Mouse (Mus musculus) intestine, embryonic 16.5 days (tissue): Measurements from ENCODE around the gene Gata5. TPM values are rescaled to one million over a fixed set of nuclear protein-coding genes. Genes with fewer than 3 reads are reported as not detected.

Experiments
- ATAC-seq: fragments of 200-750 bp; cut with Nextera tagmentation; 2 replicates; pipeline ENCODE4 v1.8.0; 2017; ENCODE audit warnings: moderate TSS enrichment, moderate library complexity
- H3K27ac ChIP-seq: fragments of 300-500 bp; sonication (generic); 2 replicates; pipeline ENCODE4 v1.5.1; 2014; ENCODE audit warnings: mild to moderate bottlenecking, low read length
- H3K27me3 ChIP-seq: fragments of 300-500 bp; sonication (generic); replicated peaks from 2 replicates; pipeline ENCODE4 v1.6.1; 2014; ENCODE audit warnings: low read length, control low read depth, mixed read lengths; ENCODE audit not compliant: control insufficient read depth, insufficient read depth
- H3K36me3 ChIP-seq: fragments of 300-500 bp; sonication (generic); 2 replicates; pipeline ENCODE4 v1.6.1; 2014; ENCODE audit warnings: low read length, control low read depth; ENCODE audit not compliant: control insufficient read depth, insufficient read depth
- H3K4me1 ChIP-seq: fragments of 300-500 bp; sonication (generic); 2 replicates; pipeline ENCODE4 v1.6.1; 2014; ENCODE audit warnings: low read length, control low read depth, mixed read lengths; ENCODE audit not compliant: control insufficient read depth, insufficient read depth
- H3K4me2 ChIP-seq: fragments of 300-500 bp; sonication (generic); 2 replicates; pipeline ENCODE4 v1.6.1; 2014; ENCODE audit warnings: low read depth, low read length, control low read depth
- H3K4me3 ChIP-seq: fragments of 300-500 bp; sonication (generic); 2 replicates; pipeline ENCODE4 v1.5.1; 2014; ENCODE audit warnings: mild to moderate bottlenecking, low read length
- H3K9ac ChIP-seq: fragments of 300-500 bp; sonication (generic); 2 replicates; pipeline ENCODE4 v1.6.1; 2014; ENCODE audit warnings: low read depth, low read length
- H3K9me3 ChIP-seq: fragments of 300-500 bp; sonication (generic); 2 replicates; pipeline ENCODE4 v1.6.1; 2016; ENCODE audit warnings: low read length, control low read depth; ENCODE audit not compliant: control insufficient read depth
- WGBS: fragments of 180-500 bp; shearing (Covaris S2); extraction: QIAGEN DNeasy Blood & Tissue Kit; methylation state at CpG from one replicate; pipeline ENCODE4 v1.1.7; 2014; 5-methylcytosine and 5-hydroxymethylcytosine counted together
- polyA plus RNA-seq: library from polyadenylated mRNA; unstranded; fragments of >200 nt; fragmentation: Nextera tagmentation; extraction: Ambion mirVana; gene quantifications from 2 replicates; pipeline ENCODE4 v1.2.1, GENCODE M21; 2015

The Gata5 gene
- 10.3 and 11.6 TPM in 2 replicates for polyA plus RNA-seq

- no peaks in the 10 kb centered on the region for H3K9me3 ChIP-seq
- H3K27me3 ChIP-seq: peaks cover 14% of the 10 kb centered on the region
- H3K9ac ChIP-seq: peak within 1 kb of the TSS; percentile 82
- H3K4me1 ChIP-seq: peaks cover 21% of the 10 kb centered on the region
- H3K4me2 ChIP-seq: peak within 1 kb of the TSS; percentile 72
- H3K36me3 ChIP-seq: no peaks in the 10 kb centered on the region
- peak within 1 kb of the TSS; percentile 66 for H3K4me3 ChIP-seq
- WGBS: under 1% methylated on average over 33 of the region's 33 CpGs
- peak within 1 kb of the TSS; percentile 84 for H3K27ac ChIP-seq
- peak; percentile 78 for ATAC-seq
Measured at GRCm38 (mm10) chr2:180334551-180334986, at the start of gene Gata5. Gene Gata5 (minus strand): TSS chr2:180334699.

- no peak for ATAC-seq
- Histone ChIP-seq H3K4me2 (no peak overlapping the region), H3K27ac (no peak overlapping the region), H3K4me3 (no peak overlapping the region), H3K4me1 (no peaks in the 10 kb centered on the region), H3K36me3 (no peaks in the 10 kb centered on the region), H3K27me3 (no peaks in the 10 kb centered on the region), H3K9ac (no peak overlapping the region), H3K9me3 (no peaks in the 10 kb centered on the region)
- WGBS: 82% methylated on average over 5 of the region's 5 CpGs
Measured at GRCm38 (mm10) chr2:180376730-180377129, 42.2 kb upstream of the Gata5 start.

- Histone ChIP-seq H3K4me3 (no peak overlapping the region), H3K36me3 (no peaks in the 10 kb centered on the region), H3K9ac (no peak overlapping the region), H3K9me3 (no peaks in the 10 kb centered on the region), H3K4me1 (no peaks in the 10 kb centered on the region), H3K4me2 (no peak overlapping the region), H3K27me3 (no peaks in the 10 kb centered on the region), H3K27ac (no peak overlapping the region)
- no peak for ATAC-seq
- 73% methylated on average over 10 of the region's 10 CpGs for WGBS
Measured at GRCm38 (mm10) chr2:180373256-180373655, 38.8 kb upstream of the Gata5 start.

DNA sequence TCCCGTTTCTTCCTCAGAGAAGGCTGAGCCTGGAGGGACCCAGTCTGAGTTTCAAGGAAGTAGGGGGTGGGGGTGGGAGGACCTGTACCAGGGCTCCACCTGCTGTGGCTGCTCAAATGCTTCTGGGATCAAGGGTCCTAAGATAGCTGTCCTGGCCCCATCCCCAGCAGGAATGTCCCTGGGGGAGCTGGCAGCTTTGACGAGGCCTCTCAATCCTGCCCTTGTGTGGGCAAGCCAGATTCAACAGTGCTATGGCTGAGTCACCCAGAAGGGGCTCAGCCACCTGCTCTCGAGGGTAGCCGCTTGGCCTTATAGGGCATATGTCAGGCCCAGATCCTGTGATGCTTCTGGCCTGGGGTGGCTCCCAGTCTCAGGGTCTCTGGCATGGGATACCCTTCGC is 33.9 kb upstream of the Gata5 start:
- Histone ChIP-seq H3K4me3 (no peak overlapping the region), H3K9ac (no peak overlapping the region), H3K27me3 (no peaks in the 10 kb centered on the region), H3K4me1 (no peaks in the 10 kb centered on the region), H3K27ac (no peak overlapping the region), H3K36me3 (no peaks in the 10 kb centered on the region), H3K9me3 (no peaks in the 10 kb centered on the region), H3K4me2 (no peak overlapping the region)
- WGBS: 77% methylated on average over 5 of the region's 5 CpGs
- ATAC-seq: no peak

- Histone ChIP-seq H3K27ac (no peak overlapping the region), H3K4me3 (no peak overlapping the region), H3K36me3 (no peaks in the 10 kb centered on the region), H3K9me3 (no peaks in the 10 kb centered on the region), H3K4me1 (no peaks in the 10 kb centered on the region), H3K27me3 (no peaks in the 10 kb centered on the region), H3K4me2 (no peak overlapping the region), H3K9ac (no peak overlapping the region)
- WGBS: 76% methylated on average over 4 of the region's 4 CpGs
- no peak for ATAC-seq
Measured at GRCm38 (mm10) chr2:180367350-180367749, 32.9 kb upstream of the Gata5 start.

DNA sequence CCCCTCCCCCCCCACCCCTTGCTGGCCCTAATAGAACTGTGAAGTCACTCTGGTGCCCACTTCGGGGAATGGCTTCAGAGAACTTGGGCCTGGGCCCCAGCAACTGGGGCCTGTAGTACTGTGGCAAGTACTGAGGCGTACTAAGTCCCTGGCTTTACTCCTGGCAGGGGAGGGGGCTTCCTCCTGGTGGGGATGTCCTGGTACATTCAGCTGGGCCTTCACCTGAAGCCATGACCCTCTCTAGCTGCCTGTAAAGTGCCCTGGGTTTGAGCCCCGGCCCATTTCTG is 28.9 kb upstream of the Gata5 start:
- no peak overlapping the region for H3K9ac ChIP-seq
- no peak overlapping the region for H3K27ac ChIP-seq
- no peak overlapping the region for H3K4me3 ChIP-seq
- 76% methylated on average over 3 of the region's 3 CpGs for WGBS
- no peaks in the 10 kb centered on the region for H3K4me1 ChIP-seq
- H3K36me3 ChIP-seq: no peaks in the 10 kb centered on the region
- no peaks in the 10 kb centered on the region for H3K27me3 ChIP-seq
- ATAC-seq: no peak
- no peak overlapping the region for H3K4me2 ChIP-seq
- H3K9me3 ChIP-seq: no peaks in the 10 kb centered on the region

GRCm38 (mm10) chr2:180362585-180363433 is 28.3 kb upstream of the Gata5 start:
- 60% methylated on average over 7 of the region's 7 CpGs for WGBS
- no peak overlapping the region for H3K4me3 ChIP-seq

GRCm38 (mm10) chr2:180359062-180359461 is 24.6 kb upstream of the Gata5 start:
- Histone ChIP-seq H3K36me3 (no peaks in the 10 kb centered on the region), H3K27ac (no peak overlapping the region), H3K9me3 (no peaks in the 10 kb centered on the region), H3K4me1 (no peaks in the 10 kb centered on the region), H3K4me2 (no peak overlapping the region), H3K27me3 (no peaks in the 10 kb centered on the region), H3K9ac (no peak overlapping the region), H3K4me3 (no peak overlapping the region)
- ATAC-seq: no peak
- WGBS: 8% methylated on average over 4 of the region's 4 CpGs

More at GRCm38 (mm10) chr2:180362585-180363433, 28.3 kb upstream of the Gata5 start:
- H3K9me3 ChIP-seq: no peaks in the 10 kb centered on the region
- no peak overlapping the region for H3K27ac ChIP-seq
- ATAC-seq: no peak
- no peak overlapping the region for H3K4me2 ChIP-seq
- H3K36me3 ChIP-seq: no peaks in the 10 kb centered on the region
- no peaks in the 10 kb centered on the region for H3K27me3 ChIP-seq
- H3K9ac ChIP-seq: no peak overlapping the region
- H3K4me1 ChIP-seq: no peaks in the 10 kb centered on the region

DNA sequence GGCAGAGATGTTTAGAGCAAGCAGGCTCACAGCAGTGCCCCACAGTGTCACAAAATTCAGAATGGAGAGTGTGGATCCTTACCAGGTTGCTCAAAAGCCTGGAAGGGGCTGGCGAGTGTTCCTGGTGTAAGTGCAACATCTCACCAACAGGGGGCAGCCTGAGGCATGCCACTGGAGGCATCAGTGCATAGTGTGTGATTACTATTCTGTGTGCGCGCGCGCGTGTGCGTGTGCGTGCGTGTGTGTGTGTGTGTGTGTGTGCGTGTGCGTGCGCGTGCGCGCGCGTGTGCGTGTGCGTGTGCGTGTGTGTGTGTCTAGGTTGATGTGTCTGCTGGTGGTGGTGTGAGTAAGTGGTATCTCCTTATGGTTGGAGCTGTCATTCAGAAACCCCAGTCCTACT is 18.8 kb upstream of the Gata5 start:
- no peak overlapping the region for H3K4me3 ChIP-seq
- 45% methylated on average over 20 of the region's 20 CpGs for WGBS
- no peaks in the 10 kb centered on the region for H3K9me3 ChIP-seq
- no peak overlapping the region for H3K4me2 ChIP-seq
- H3K36me3 ChIP-seq: no peaks in the 10 kb centered on the region
- no peak overlapping the region for H3K9ac ChIP-seq
- H3K27me3 ChIP-seq: no peaks in the 10 kb centered on the region
- H3K4me1 ChIP-seq: no peaks in the 10 kb centered on the region
- peak; percentile 53 for ATAC-seq
- H3K27ac ChIP-seq: no peak overlapping the region

- H3K4me3 ChIP-seq: no peak overlapping the region
- 60% methylated on average over 2 of the region's 2 CpGs for WGBS
- no peaks in the 10 kb centered on the region for H3K36me3 ChIP-seq
- no peak for ATAC-seq
- no peak overlapping the region for H3K4me2 ChIP-seq
- peaks cover 10% of the 10 kb centered on the region for H3K4me1 ChIP-seq
- no peaks in the 10 kb centered on the region for H3K9me3 ChIP-seq
- no peak overlapping the region for H3K27ac ChIP-seq
- no peaks in the 10 kb centered on the region for H3K27me3 ChIP-seq
- H3K9ac ChIP-seq: no peak overlapping the region
Measured at GRCm38 (mm10) chr2:180350700-180351099, 16.2 kb upstream of the Gata5 start.
